Mouse (Mus musculus): ENCODE measurements around the gene Eif2d. TPM values are rescaled to one million over a fixed set of nuclear protein-coding genes. Genes with fewer than 3 reads are reported as not detected.

Eif2d gene
- polyA plus RNA-seq, 1 experiment from 2014 or later, result 62.9 TPM

GRCm38 (mm10) chr1:131212956-131213355 is 60.0 kb downstream of the Eif2d start:
- 61% methylated on average over 5 of the region's 5 CpGs for WGBS
- peaks cover 21% of the 10 kb centered on the region for H3K4me1 ChIP-seq
- DNase-seq (ENCODE audit: low spot score), result no peak
- H3K27ac ChIP-seq, result peak overlapping the region; percentile 22; the same call in 1 of the 2 replicates
- no peaks in the 10 kb centered on the region for H3K9me3 ChIP-seq
- peaks cover 47% of the 10 kb centered on the region for H3K36me3 ChIP-seq
- H3K27me3 ChIP-seq (ENCODE audit: insufficient read depth, poor library complexity, severe bottlenecking), result no peaks in the 10 kb centered on the region
- H3K4me3 ChIP-seq, result no peak overlapping the region

DNA sequence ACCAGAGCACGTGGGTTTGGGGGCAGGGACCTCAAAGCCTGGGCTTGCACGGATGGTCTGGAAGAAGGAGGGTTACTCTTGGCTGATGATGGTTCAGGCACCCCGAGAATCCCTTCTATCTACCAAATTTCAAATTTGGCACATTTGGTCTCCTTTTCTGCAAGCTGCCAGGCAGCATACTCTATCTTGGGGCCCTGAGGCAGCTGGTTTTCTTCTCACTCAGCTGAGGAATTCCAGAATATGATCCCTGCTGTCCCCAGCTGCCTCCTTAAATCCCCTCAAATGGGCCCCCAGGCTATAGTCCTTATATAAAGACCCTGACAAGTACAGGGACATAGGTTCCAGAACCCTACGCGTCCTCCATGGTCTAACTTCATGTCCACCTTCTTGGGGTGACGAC is 60.4 kb downstream of the Eif2d start:
- H3K27me3 ChIP-seq (ENCODE audit: insufficient read depth, poor library complexity, severe bottlenecking), result no peaks in the 10 kb centered on the region
- 86% methylated on average over 6 of the region's 6 CpGs for WGBS
- DNase-seq (ENCODE audit: low spot score), result no peak
- peaks cover 47% of the 10 kb centered on the region for H3K36me3 ChIP-seq
- peaks cover 21% of the 10 kb centered on the region for H3K4me1 ChIP-seq
- no peaks in the 10 kb centered on the region for H3K9me3 ChIP-seq
- H3K4me3 ChIP-seq, result no peak overlapping the region
- peak overlapping the region; percentile 22; the same call in 1 of the 2 replicates for H3K27ac ChIP-seq

DNA sequence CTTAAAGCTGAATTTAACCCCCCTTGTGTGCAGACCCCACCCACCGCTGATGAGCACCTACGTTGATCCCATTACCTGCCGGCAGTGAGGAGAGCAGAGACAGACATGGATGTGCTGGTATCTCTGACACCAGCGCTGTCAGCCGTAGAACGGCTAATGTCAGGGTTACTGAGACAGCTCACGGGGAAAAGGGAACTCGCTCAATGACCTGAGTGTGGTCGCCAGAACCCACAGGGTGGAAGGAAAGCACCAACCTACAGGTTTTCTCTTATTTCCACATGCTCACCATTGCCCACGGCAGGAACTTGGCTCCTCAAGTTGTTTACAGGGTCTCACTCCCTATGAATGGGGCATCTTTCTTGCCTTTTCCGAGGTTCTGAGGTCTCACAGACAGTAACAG is 66.0 kb downstream of the Eif2d start:
- WGBS, result 81% methylated on average over 11 of the region's 11 CpGs
- peaks cover 10% of the 10 kb centered on the region for H3K4me1 ChIP-seq
- no peak overlapping the region for H3K4me3 ChIP-seq
- no peak overlapping the region for H3K27ac ChIP-seq
- peaks cover 33% of the 10 kb centered on the region for H3K36me3 ChIP-seq
- H3K27me3 ChIP-seq (ENCODE audit: insufficient read depth, poor library complexity, severe bottlenecking), result no peaks in the 10 kb centered on the region
- no peaks in the 10 kb centered on the region for H3K9me3 ChIP-seq
- DNase-seq (ENCODE audit: low spot score), result no peak

- Histone ChIP-seq H3K9me3 (no peaks in the 10 kb centered on the region), H3K4me1 (no peaks in the 10 kb centered on the region; the same call in 1 of the 2 replicates), H3K36me3 (peaks cover 34% of the 10 kb centered on the region), H3K4me3 (no peak overlapping the region), H3K27me3 (ENCODE audit: insufficient read depth, poor library complexity, severe bottlenecking) (no peaks in the 10 kb centered on the region), H3K27ac (no peak overlapping the region)
- 73% methylated on average over 13 of the region's 13 CpGs for WGBS
- no peak for DNase-seq (ENCODE audit: low spot score)
These were observed 69.0 kb downstream of the Eif2d start for GRCm38 (mm10) chr1:131221822-131222590.

GRCm38 (mm10) chr1:131223345-131223744 is 70.4 kb downstream of the Eif2d start:
- Histone ChIP-seq H3K4me3 (no peak overlapping the region), H3K4me1 (peaks cover 13% of the 10 kb centered on the region), H3K27me3 (ENCODE audit: insufficient read depth, poor library complexity, severe bottlenecking) (no peaks in the 10 kb centered on the region), H3K9me3 (no peaks in the 10 kb centered on the region), H3K27ac (no peak overlapping the region), H3K36me3 (peaks cover 24% of the 10 kb centered on the region)
- DNase-seq (ENCODE audit: low spot score), result no peak
- WGBS, result 86% methylated on average over 2 of the region's 2 CpGs

DNA sequence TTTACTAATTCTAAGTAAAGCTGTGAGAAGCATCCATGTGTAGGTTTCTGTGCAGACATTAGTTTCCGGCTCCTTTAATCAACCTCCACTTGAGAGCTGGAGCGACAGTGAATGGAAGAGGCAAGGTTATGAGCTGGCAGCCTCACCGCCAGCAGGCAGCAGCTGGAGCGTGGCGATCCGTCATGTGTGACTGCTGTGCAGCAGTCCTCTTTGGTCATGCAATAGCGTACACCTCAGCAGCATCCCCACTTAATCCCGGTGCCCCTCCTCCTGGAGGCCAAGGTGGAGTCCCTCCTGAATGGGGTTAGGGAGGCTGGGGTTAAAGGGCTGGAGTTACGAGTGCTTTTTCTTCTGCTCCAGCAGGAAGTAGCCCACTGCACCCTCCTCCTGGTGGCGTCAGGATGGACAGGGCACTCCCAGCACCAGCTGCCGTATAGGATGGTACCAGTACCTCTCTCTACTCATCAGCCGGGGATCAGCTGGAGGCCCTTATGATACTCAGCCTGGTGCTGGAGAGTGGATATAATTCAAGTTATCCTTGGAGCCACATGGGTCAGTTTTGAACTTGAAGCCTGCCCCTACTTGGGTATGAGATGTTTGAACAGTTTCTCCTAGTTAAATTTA is 72.0 kb downstream of the Eif2d start:
- no peak overlapping the region for H3K4me3 ChIP-seq
- peaks cover 18% of the 10 kb centered on the region for H3K36me3 ChIP-seq
- H3K9me3 ChIP-seq, result no peaks in the 10 kb centered on the region
- 76% methylated on average over 12 of the region's 12 CpGs for WGBS
- H3K27ac ChIP-seq, result no peak overlapping the region
- peaks cover 29% of the 10 kb centered on the region for H3K4me1 ChIP-seq
- no peaks in the 10 kb centered on the region for H3K27me3 ChIP-seq (ENCODE audit: insufficient read depth, poor library complexity, severe bottlenecking)
- DNase-seq (ENCODE audit: low spot score), result no peak

DNA sequence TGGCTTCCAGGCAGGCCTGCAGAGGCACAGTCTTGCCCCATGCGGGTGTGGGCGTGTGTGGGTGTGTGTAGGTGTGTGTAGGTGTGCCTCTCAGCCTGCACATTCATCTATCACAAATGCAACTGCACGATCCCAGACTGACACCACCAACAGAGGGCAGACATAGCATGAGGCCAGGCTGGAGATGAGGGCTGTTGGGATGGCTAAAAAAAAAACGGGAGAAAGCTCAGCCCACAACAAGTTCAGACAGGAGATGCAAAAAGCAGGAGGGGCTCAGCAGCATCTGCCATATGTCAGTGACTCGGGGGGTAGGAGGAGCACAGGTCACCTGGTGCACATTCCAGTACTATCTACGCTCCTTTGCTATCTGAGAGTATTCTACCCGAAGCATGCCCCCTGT is 75.2 kb downstream of the Eif2d start:
- Histone ChIP-seq H3K4me1 (peaks cover 45% of the 10 kb centered on the region), H3K27ac (peak overlapping the region; percentile 76), H3K27me3 (ENCODE audit: insufficient read depth, poor library complexity, severe bottlenecking) (no peaks in the 10 kb centered on the region), H3K36me3 (peaks cover 19% of the 10 kb centered on the region), H3K9me3 (no peaks in the 10 kb centered on the region), H3K4me3 (peak overlapping the region; percentile 27)
- 35% methylated on average over 7 of the region's 7 CpGs for WGBS
- DNase-seq (ENCODE audit: low spot score), result peak; percentile 82

DNA sequence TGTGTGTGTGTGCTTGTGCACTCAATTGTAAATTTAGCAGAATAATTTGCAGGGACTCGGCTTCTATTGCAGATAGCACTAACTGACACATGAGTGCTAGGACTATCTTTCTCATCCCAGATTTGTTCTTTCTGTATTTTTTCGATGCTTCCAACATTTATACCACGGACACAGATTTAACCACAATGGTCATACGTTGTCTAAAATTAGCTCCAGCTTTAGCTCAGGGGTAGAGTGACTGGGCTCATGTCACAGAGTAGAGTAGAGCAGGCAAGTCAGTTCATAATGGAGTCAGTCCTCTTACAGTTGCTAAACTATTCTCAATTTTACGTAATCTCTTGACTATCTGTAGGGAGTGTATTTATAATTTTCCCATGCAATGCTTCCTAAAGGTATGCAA is 75.7 kb downstream of the Eif2d start:
- H3K9me3 ChIP-seq, result no peaks in the 10 kb centered on the region
- WGBS, result 51% methylated on average over 5 of the region's 5 CpGs
- no peak for DNase-seq (ENCODE audit: low spot score)
- H3K36me3 ChIP-seq, result peaks cover 14% of the 10 kb centered on the region
- peaks cover 49% of the 10 kb centered on the region for H3K4me1 ChIP-seq
- H3K27me3 ChIP-seq (ENCODE audit: insufficient read depth, poor library complexity, severe bottlenecking), result no peaks in the 10 kb centered on the region
- H3K4me3 ChIP-seq, result peak overlapping the region; percentile 27
- peak overlapping the region; percentile 76 for H3K27ac ChIP-seq

DNA sequence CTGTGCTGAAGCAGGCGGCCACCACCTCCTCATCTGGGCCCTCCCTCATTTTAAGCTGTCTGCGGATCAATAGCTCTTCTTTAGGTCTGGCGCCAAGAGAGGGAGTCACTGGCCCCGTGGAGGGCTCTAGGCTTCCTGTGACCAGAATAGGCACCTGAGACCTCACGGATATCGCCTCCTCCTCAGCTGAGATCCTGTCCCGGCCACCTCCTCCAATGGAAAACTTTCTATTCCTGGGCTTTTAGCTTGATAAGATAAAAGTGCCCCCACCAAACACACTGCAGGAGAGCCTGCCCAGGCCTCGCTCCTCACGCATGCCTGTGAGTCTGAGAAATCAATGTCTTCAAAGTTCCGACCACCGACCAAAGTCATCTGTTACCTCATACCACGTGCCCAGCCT is 80.5 kb downstream of the Eif2d start:
- peak overlapping the region; percentile 59 for H3K4me3 ChIP-seq
- peaks cover 68% of the 10 kb centered on the region for H3K4me1 ChIP-seq
- H3K27ac ChIP-seq, result peak overlapping the region; percentile 89
- peak; percentile 82 for DNase-seq (ENCODE audit: low spot score)
- no peaks in the 10 kb centered on the region for H3K9me3 ChIP-seq
- WGBS, result 15% methylated on average over 12 of the region's 12 CpGs
- H3K36me3 ChIP-seq, result peaks cover 7% of the 10 kb centered on the region; the same call in 1 of the 2 replicates
- H3K27me3 ChIP-seq (ENCODE audit: insufficient read depth, poor library complexity, severe bottlenecking), result no peaks in the 10 kb centered on the region

DNA sequence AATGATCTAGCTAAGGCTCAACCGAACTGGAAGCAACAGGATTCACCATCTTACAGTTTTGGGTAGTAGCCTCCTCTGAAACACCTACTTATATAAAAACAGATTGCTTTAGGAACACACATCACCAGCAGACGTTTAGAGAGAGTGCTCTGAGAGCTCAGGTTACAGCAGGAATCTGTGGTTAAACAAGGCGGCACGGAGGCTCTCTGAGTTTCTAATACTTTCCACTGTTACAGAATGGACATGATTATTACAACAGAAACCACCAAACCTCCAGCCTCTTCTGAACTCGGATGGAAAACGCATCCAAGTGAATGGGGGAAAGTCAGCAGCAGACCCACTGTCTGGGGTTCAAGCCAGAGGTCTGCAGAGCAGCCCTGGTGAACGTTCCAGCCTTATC is 83.1 kb downstream of the Eif2d start:
- peak overlapping the region; percentile 25; the same call in 1 of the 2 replicates for H3K27ac ChIP-seq
- peaks cover 61% of the 10 kb centered on the region for H3K4me1 ChIP-seq
- no peaks in the 10 kb centered on the region for H3K9me3 ChIP-seq
- WGBS, result 47% methylated on average over 7 of the region's 7 CpGs
- DNase-seq (ENCODE audit: low spot score), result no peak
- H3K27me3 ChIP-seq (ENCODE audit: insufficient read depth, poor library complexity, severe bottlenecking), result 0 out of 2 replicates have a peak, but pooled peaks cover 4% of the 10 kb centered on the region
- no peak overlapping the region for H3K4me3 ChIP-seq
- no peaks in the 10 kb centered on the region for H3K36me3 ChIP-seq

Other genes with a start within 250 kb of the Eif2d start
- not detected in 2 replicates for gene Il20, start 241.7 kb upstream of the Eif2d start, polyA plus RNA-seq (2016; fragmentation: Nextera tagmentation; extraction: Ambion mirVana)
- 0.13 and 0.22 TPM in 2 replicates for gene Il19, start 213.1 kb upstream of the Eif2d start, polyA plus RNA-seq (2016; fragmentation: Nextera tagmentation; extraction: Ambion mirVana)
- gene Il10, start 133.3 kb upstream of the Eif2d start, polyA plus RNA-seq (2016; fragmentation: Nextera tagmentation; extraction: Ambion mirVana), result not detected in 2 replicates
- gene Mapkapk2, start 55.4 kb upstream of the Eif2d start, polyA plus RNA-seq (2016; fragmentation: Nextera tagmentation; extraction: Ambion mirVana), result 59.2 and 60.3 TPM in 2 replicates
- 3.1 and 3.9 TPM in 2 replicates for gene Dyrk3, start 14.8 kb upstream of the Eif2d start, polyA plus RNA-seq (2016; fragmentation: Nextera tagmentation; extraction: Ambion mirVana)
- 44.4 and 64.0 TPM in 2 replicates for gene Rassf5, start 92.1 kb downstream of the Eif2d start, polyA plus RNA-seq (2016; fragmentation: Nextera tagmentation; extraction: Ambion mirVana)
- 1.8 and 2.3 TPM in 2 replicates for gene Ikbke, start 126.4 kb downstream of the Eif2d start, polyA plus RNA-seq (2016; fragmentation: Nextera tagmentation; extraction: Ambion mirVana)

Measured in heart, embryonic 10.5 days (tissue).